Mouse (Mus musculus) regulatory T cell (primary cell): ENCODE results near the gene Sipa1l2.

Experiments used
- in situ Hi-C: fragments of 300-600 bp; cut with MboI, MseI; formaldehyde crosslinking; loops from one replicate; pipeline ENCODE4 v1.15.1; 2025; ENCODE audit warnings: high pct_unique_total_duplicates

The Sipa1l2 gene

GRCm38 (mm10) chr8:125369491-125370236 is 199.9 kb downstream of the Sipa1l2 start:
- in situ Hi-C loops = no loop called here

- in situ Hi-C loops = no loop called here
These were observed 201.1 kb downstream of the Sipa1l2 start for GRCm38 (mm10) chr8:125368341-125369035.
